Mouse (Mus musculus): Measurements from ENCODE around the gene Gcc2. TPM values are rescaled to one million over a fixed set of nuclear protein-coding genes. Genes with fewer than 3 reads are reported as not detected.
"Not testable (repeated sequence)": the region's sequence is repeated elsewhere in the genome, so short reads cannot be mapped to it uniquely, and the experiment has no call there.

Gcc2 gene
- polyA plus RNA-seq, 1 experiment from 2014 or later = 44.6 TPM

GRCm38 (mm10) chr10:58223161-58223560 lies 32.1 kb upstream of the Gcc2 start:
- not testable (repeated sequence) for H3K36me3 ChIP-seq; DNase-seq (ENCODE audit: low spot score)
- 73% methylated on average over 4 of the region's 6 CpGs for WGBS

GRCm38 (mm10) chr10:58223972-58224805 lies 31.1 kb upstream of the Gcc2 start:
- H3K4me3 ChIP-seq; H3K27ac ChIP-seq; H3K27me3 ChIP-seq (ENCODE audit: insufficient read depth, poor library complexity, severe bottlenecking); H3K4me1 ChIP-seq; H3K36me3 ChIP-seq; H3K9me3 ChIP-seq: not testable (repeated sequence)
- WGBS = 79% methylated on average over 31 of the region's 31 CpGs
- peak; percentile 94 for DNase-seq (ENCODE audit: low spot score)

More at GRCm38 (mm10) chr10:58223161-58223560, 32.1 kb upstream of the Gcc2 start:
- not testable (repeated sequence) for H3K4me1 ChIP-seq; H3K27me3 ChIP-seq (ENCODE audit: insufficient read depth, poor library complexity, severe bottlenecking); H3K9me3 ChIP-seq; H3K27ac ChIP-seq; H3K4me3 ChIP-seq

GRCm38 (mm10) chr10:58224827-58225785 lies 30.2 kb upstream of the Gcc2 start, which contains the start of gene AW822073:
AW822073 (minus strand) TSS chr10:58224930.
- H3K4me3 ChIP-seq; H3K9me3 ChIP-seq; H3K27ac ChIP-seq; H3K4me1 ChIP-seq; H3K36me3 ChIP-seq; H3K27me3 ChIP-seq (ENCODE audit: insufficient read depth, poor library complexity, severe bottlenecking): not testable (repeated sequence)
- WGBS = 78% methylated on average over 18 of the region's 18 CpGs
- peak; percentile 89 for DNase-seq (ENCODE audit: low spot score)

GRCm38 (mm10) chr10:58226357-58226756 lies 28.9 kb upstream of the Gcc2 start:
- not testable (repeated sequence) for H3K27ac ChIP-seq; H3K27me3 ChIP-seq (ENCODE audit: insufficient read depth, poor library complexity, severe bottlenecking); H3K9me3 ChIP-seq; H3K4me3 ChIP-seq; H3K36me3 ChIP-seq; H3K4me1 ChIP-seq
- 71% methylated on average over 4 of the region's 4 CpGs for WGBS
- peak; percentile 86 for DNase-seq (ENCODE audit: low spot score)

GRCm38 (mm10) chr10:58227798-58228197 lies 27.5 kb upstream of the Gcc2 start:
- DNase-seq (ENCODE audit: low spot score); H3K4me1 ChIP-seq; H3K27ac ChIP-seq; H3K4me3 ChIP-seq; H3K27me3 ChIP-seq (ENCODE audit: insufficient read depth, poor library complexity, severe bottlenecking); H3K36me3 ChIP-seq: not testable (repeated sequence)
- peaks cover 17% of the 10 kb centered on the region for H3K9me3 ChIP-seq
- WGBS = 86% methylated on average over 3 of the region's 6 CpGs

GRCm38 (mm10) chr10:58230021-58230420 lies 25.3 kb upstream of the Gcc2 start:
- H3K27ac ChIP-seq; H3K4me3 ChIP-seq; H3K27me3 ChIP-seq (ENCODE audit: insufficient read depth, poor library complexity, severe bottlenecking); DNase-seq (ENCODE audit: low spot score); H3K36me3 ChIP-seq; H3K4me1 ChIP-seq: not testable (repeated sequence)
- WGBS = 49% methylated on average over 3 of the region's 3 CpGs
- H3K9me3 ChIP-seq = peaks cover 20% of the 10 kb centered on the region

GRCm38 (mm10) chr10:58231088-58231487 lies 24.2 kb upstream of the Gcc2 start:
- not testable (repeated sequence) for H3K4me1 ChIP-seq; H3K27ac ChIP-seq; H3K36me3 ChIP-seq; H3K4me3 ChIP-seq; H3K27me3 ChIP-seq (ENCODE audit: insufficient read depth, poor library complexity, severe bottlenecking)
- peaks cover 20% of the 10 kb centered on the region for H3K9me3 ChIP-seq
- peak; percentile 89 for DNase-seq (ENCODE audit: low spot score)
- WGBS = 71% methylated on average over 5 of the region's 7 CpGs

GRCm38 (mm10) chr10:58231779-58232640 lies 23.3 kb upstream of the Gcc2 start:
- peaks cover 16% of the 10 kb centered on the region for H3K9me3 ChIP-seq
- not testable (repeated sequence) for H3K4me3 ChIP-seq; H3K27ac ChIP-seq; H3K27me3 ChIP-seq (ENCODE audit: insufficient read depth, poor library complexity, severe bottlenecking); H3K4me1 ChIP-seq; H3K36me3 ChIP-seq
- peak; percentile 97 for DNase-seq (ENCODE audit: low spot score)
- 81% methylated on average over 35 of the region's 35 CpGs for WGBS

GRCm38 (mm10) chr10:58232641-58232969 lies 22.7 kb upstream of the Gcc2 start, which contains the start of gene Duxf3:
Duxf3 (minus strand) TSS chr10:58232675.
- H3K9me3 ChIP-seq = peaks cover 17% of the 10 kb centered on the region
- not testable (repeated sequence) for H3K27me3 ChIP-seq (ENCODE audit: insufficient read depth, poor library complexity, severe bottlenecking); DNase-seq (ENCODE audit: low spot score); H3K27ac ChIP-seq; H3K4me3 ChIP-seq; H3K36me3 ChIP-seq; H3K4me1 ChIP-seq
- WGBS = 66% methylated on average over 6 of the region's 8 CpGs

- WGBS = 71% methylated on average over 10 of the region's 10 CpGs
- not testable (repeated sequence) for DNase-seq (ENCODE audit: low spot score); H3K36me3 ChIP-seq; H3K4me3 ChIP-seq; H3K27ac ChIP-seq; H3K4me1 ChIP-seq; H3K27me3 ChIP-seq (ENCODE audit: insufficient read depth, poor library complexity, severe bottlenecking)
- peaks cover 19% of the 10 kb centered on the region for H3K9me3 ChIP-seq
These were observed 22.1 kb upstream of the Gcc2 start for GRCm38 (mm10) chr10:58233054-58233739.

GRCm38 (mm10) chr10:58233740-58234121 lies 21.6 kb upstream of the Gcc2 start:
- H3K9me3 ChIP-seq = peaks cover 19% of the 10 kb centered on the region
- H3K27ac ChIP-seq; H3K4me3 ChIP-seq; H3K36me3 ChIP-seq; H3K4me1 ChIP-seq; H3K27me3 ChIP-seq (ENCODE audit: insufficient read depth, poor library complexity, severe bottlenecking); DNase-seq (ENCODE audit: low spot score): not testable (repeated sequence)

GRCm38 (mm10) chr10:58234985-58235384 lies 20.3 kb upstream of the Gcc2 start:
- H3K27me3 ChIP-seq (ENCODE audit: insufficient read depth, poor library complexity, severe bottlenecking); H3K4me1 ChIP-seq; DNase-seq (ENCODE audit: low spot score); H3K36me3 ChIP-seq; H3K27ac ChIP-seq; H3K4me3 ChIP-seq: not testable (repeated sequence)
- H3K9me3 ChIP-seq = peaks cover 22% of the 10 kb centered on the region
- 76% methylated on average over 4 of the region's 4 CpGs for WGBS
